Mouse (Mus musculus): ENCODE results near the gene Ostm1.

DNA sequence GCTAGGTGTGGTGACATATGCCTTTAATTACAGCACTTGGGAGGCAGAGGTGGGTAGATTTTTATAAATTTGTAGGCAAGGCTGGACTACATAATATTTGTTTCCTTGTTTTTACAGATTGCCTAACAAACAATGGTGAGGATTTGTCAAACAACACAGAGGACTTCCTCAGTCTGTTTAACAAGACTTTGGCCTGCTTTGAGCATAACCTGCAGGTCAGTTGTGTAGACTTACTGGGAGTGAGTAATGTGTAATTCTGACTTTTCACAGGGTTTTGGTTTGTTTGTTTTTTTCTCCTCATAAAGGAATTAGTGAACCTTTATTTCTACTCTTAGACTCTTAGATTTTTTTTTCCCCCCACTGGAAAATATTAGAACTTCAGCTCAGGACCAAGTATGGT is 109.2 kb downstream of the Ostm1 start:
- no peak for TF ChIP-seq POLR2A (IDR thresholded peaks at IDR 0.05; ENCODE audit: insufficient read length, low read depth)
- TF ChIP-seq POLR2AphosphoS2 (IDR thresholded peaks at IDR 0.05; ENCODE audit: insufficient read length, low read depth): no peak
- TF ChIP-seq MYOG (IDR thresholded peaks at IDR 0.05; ENCODE audit: control insufficient read depth in 1 of 3, insufficient read depth in 1 of 3, insufficient read length in 2 of 3, low read depth in 2 of 3): no peak
- TF ChIP-seq CEBPB (IDR thresholded peaks at IDR 0.05; ENCODE audit: insufficient read depth, poor library complexity, severe bottlenecking): no peak
- TF ChIP-seq TCF12 (IDR thresholded peaks at IDR 0.05; ENCODE audit: insufficient read depth, poor library complexity, severe bottlenecking): no peak

All from myocyte (in vitro differentiated cells).